Mouse (Mus musculus): ENCODE results near the gene Hnf4a. TPM values are rescaled to one million over a fixed set of nuclear protein-coding genes. Genes with fewer than 3 reads are reported as not detected.

Hnf4a gene
- polyA plus RNA-seq, 1 experiment, result 354 TPM

- H3K27me3 ChIP-seq (replicated peaks; ENCODE audit: control insufficient read depth, insufficient read depth, low read length), result no peaks in the 10 kb centered on the region
- H3K4me1 ChIP-seq (ENCODE audit: control insufficient read depth, insufficient read depth, low read length), result no peaks in the 10 kb centered on the region
- no peak overlapping the region for H3K27ac ChIP-seq (ENCODE audit: insufficient read depth, low read depth, low read length)
- H3K36me3 ChIP-seq (ENCODE audit: control insufficient read depth, insufficient read depth, low read length), result peaks cover 1% of the 10 kb centered on the region; the same call in 1 of the 2 replicates
- no peak for TF ChIP-seq CTCF (conservative IDR thresholded peaks at IDR 0.05; ENCODE audit: insufficient read depth, insufficient read length, low read depth, low read length)
- no peak for TF ChIP-seq POLR2A (IDR thresholded peaks at IDR 0.05; ENCODE audit: low read depth, low read length)
- 88% methylated on average over 7 of the region's 7 CpGs for WGBS
- no peak for DNase-seq
- H3K4me3 ChIP-seq (ENCODE audit: insufficient read depth, low read depth, low read length), result no peak overlapping the region
These were observed 101.4 kb downstream of the Hnf4a start for GRCm38 (mm10) chr2:163608008-163608407.

- no peaks in the 10 kb centered on the region for H3K27me3 ChIP-seq (replicated peaks; ENCODE audit: control insufficient read depth, insufficient read depth, low read length)
- no peak for TF ChIP-seq POLR2A (IDR thresholded peaks at IDR 0.05; ENCODE audit: low read depth, low read length)
- TF ChIP-seq CTCF (conservative IDR thresholded peaks at IDR 0.05; ENCODE audit: insufficient read depth, insufficient read length, low read depth, low read length), result no peak
- no peak overlapping the region for H3K4me3 ChIP-seq (ENCODE audit: insufficient read depth, low read depth, low read length)
- DNase-seq, result no peak
- no peaks in the 10 kb centered on the region for H3K4me1 ChIP-seq (ENCODE audit: control insufficient read depth, insufficient read depth, low read length)
- H3K36me3 ChIP-seq (ENCODE audit: control insufficient read depth, insufficient read depth, low read length), result peaks cover 1% of the 10 kb centered on the region; the same call in 1 of the 2 replicates
- 89% methylated on average over 12 of the region's 12 CpGs for WGBS
- no peak overlapping the region for H3K27ac ChIP-seq (ENCODE audit: insufficient read depth, low read depth, low read length)
These were observed 102.8 kb downstream of the Hnf4a start for GRCm38 (mm10) chr2:163609281-163609975.

- no peak for TF ChIP-seq POLR2A (IDR thresholded peaks at IDR 0.05; ENCODE audit: low read depth, low read length)
- no peak for TF ChIP-seq CTCF (conservative IDR thresholded peaks at IDR 0.05; ENCODE audit: insufficient read depth, insufficient read length, low read depth, low read length)
- no peak overlapping the region for H3K4me3 ChIP-seq (ENCODE audit: insufficient read depth, low read depth, low read length)
- H3K36me3 ChIP-seq (ENCODE audit: control insufficient read depth, insufficient read depth, low read length), result peaks cover 1% of the 10 kb centered on the region; the same call in 1 of the 2 replicates
- 77% methylated on average over 9 of the region's 9 CpGs for WGBS
- no peaks in the 10 kb centered on the region for H3K27me3 ChIP-seq (replicated peaks; ENCODE audit: control insufficient read depth, insufficient read depth, low read length)
- DNase-seq, result no peak
- no peaks in the 10 kb centered on the region for H3K4me1 ChIP-seq (ENCODE audit: control insufficient read depth, insufficient read depth, low read length)
- no peak overlapping the region for H3K27ac ChIP-seq (ENCODE audit: insufficient read depth, low read depth, low read length)
These were observed 104.6 kb downstream of the Hnf4a start for GRCm38 (mm10) chr2:163611176-163611575.

GRCm38 (mm10) chr2:163613206-163613605 lies 106.6 kb downstream of the Hnf4a start:
- H3K4me1 ChIP-seq (ENCODE audit: control insufficient read depth, insufficient read depth, low read length), result no peaks in the 10 kb centered on the region
- H3K27me3 ChIP-seq (replicated peaks; ENCODE audit: control insufficient read depth, insufficient read depth, low read length), result no peaks in the 10 kb centered on the region
- no peak for TF ChIP-seq CTCF (conservative IDR thresholded peaks at IDR 0.05; ENCODE audit: insufficient read depth, insufficient read length, low read depth, low read length)
- TF ChIP-seq POLR2A (IDR thresholded peaks at IDR 0.05; ENCODE audit: low read depth, low read length), result no peak
- no peaks in the 10 kb centered on the region; the same call in 1 of the 2 replicates for H3K36me3 ChIP-seq (ENCODE audit: control insufficient read depth, insufficient read depth, low read length)
- 95% methylated on average over 5 of the region's 5 CpGs for WGBS
- H3K4me3 ChIP-seq (ENCODE audit: insufficient read depth, low read depth, low read length), result no peak overlapping the region
- no peak for DNase-seq
- no peak overlapping the region for H3K27ac ChIP-seq (ENCODE audit: insufficient read depth, low read depth, low read length)

GRCm38 (mm10) chr2:163613990-163614389 lies 107.4 kb downstream of the Hnf4a start:
- Histone ChIP-seq H3K36me3 (ENCODE audit: control insufficient read depth, insufficient read depth, low read length) (peaks cover 3% of the 10 kb centered on the region; the same call in 1 of the 2 replicates), H3K27ac (ENCODE audit: insufficient read depth, low read depth, low read length) (no peak overlapping the region), H3K27me3 (replicated peaks; ENCODE audit: control insufficient read depth, insufficient read depth, low read length) (no peaks in the 10 kb centered on the region), H3K4me3 (ENCODE audit: insufficient read depth, low read depth, low read length) (no peak overlapping the region), H3K4me1 (ENCODE audit: control insufficient read depth, insufficient read depth, low read length) (no peaks in the 10 kb centered on the region)
- TF ChIP-seq CTCF (conservative IDR thresholded peaks at IDR 0.05; ENCODE audit: insufficient read depth, insufficient read length, low read depth, low read length) (no peak), POLR2A (IDR thresholded peaks at IDR 0.05; ENCODE audit: low read depth, low read length) (no peak)
- DNase-seq, result no peak
- 98% methylated on average over 4 of the region's 4 CpGs for WGBS

- 87% methylated on average over 9 of the region's 9 CpGs for WGBS
- no peak for DNase-seq
- TF ChIP-seq POLR2A (IDR thresholded peaks at IDR 0.05; ENCODE audit: low read depth, low read length), result no peak
- TF ChIP-seq CTCF (conservative IDR thresholded peaks at IDR 0.05; ENCODE audit: insufficient read depth, insufficient read length, low read depth, low read length), result no peak
- Histone ChIP-seq H3K4me1 (ENCODE audit: control insufficient read depth, insufficient read depth, low read length) (no peaks in the 10 kb centered on the region), H3K4me3 (ENCODE audit: insufficient read depth, low read depth, low read length) (no peak overlapping the region), H3K27ac (ENCODE audit: insufficient read depth, low read depth, low read length) (no peak overlapping the region), H3K27me3 (replicated peaks; ENCODE audit: control insufficient read depth, insufficient read depth, low read length) (no peaks in the 10 kb centered on the region), H3K36me3 (ENCODE audit: control insufficient read depth, insufficient read depth, low read length) (peaks cover 10% of the 10 kb centered on the region)
These were observed 108.8 kb downstream of the Hnf4a start for GRCm38 (mm10) chr2:163615401-163615800.

GRCm38 (mm10) chr2:163615906-163616651 lies 109.5 kb downstream of the Hnf4a start:
- Histone ChIP-seq H3K4me1 (ENCODE audit: control insufficient read depth, insufficient read depth, low read length) (no peaks in the 10 kb centered on the region), H3K36me3 (ENCODE audit: control insufficient read depth, insufficient read depth, low read length) (peaks cover 12% of the 10 kb centered on the region), H3K27ac (ENCODE audit: insufficient read depth, low read depth, low read length) (no peak overlapping the region), H3K27me3 (replicated peaks; ENCODE audit: control insufficient read depth, insufficient read depth, low read length) (no peaks in the 10 kb centered on the region), H3K4me3 (ENCODE audit: insufficient read depth, low read depth, low read length) (no peak overlapping the region)
- no peak for DNase-seq
- TF ChIP-seq CTCF (conservative IDR thresholded peaks at IDR 0.05; ENCODE audit: insufficient read depth, insufficient read length, low read depth, low read length), result no peak
- no peak for TF ChIP-seq POLR2A (IDR thresholded peaks at IDR 0.05; ENCODE audit: low read depth, low read length)
- WGBS, result 84% methylated on average over 4 of the region's 4 CpGs

Measured in kidney, adult 2 months (tissue).